Mouse (Mus musculus) embryonic facial prominence, embryonic 11.5 days (tissue): Measurements from ENCODE around the gene Mob3b. TPM values are rescaled to one million over a fixed set of nuclear protein-coding genes. Genes with fewer than 3 reads are reported as not detected.

Source experiments
- ATAC-seq: fragments of 200-750 bp; cut with Nextera tagmentation; replicated peaks from 2 replicates; pipeline ENCODE4 v1.8.0; 2017; ENCODE audit warnings: low read depth; ENCODE audit not compliant: insufficient number of reproducible peaks, low FRiP score, low TSS enrichment
- DNase-seq: peaks from one replicate; pipeline ENCODE4 v3.0.0-alpha.2; 2015; ENCODE audit warnings: low spot score
- H3K27ac ChIP-seq: fragments of 300-500 bp; sonication (generic); replicated peaks from 2 replicates; pipeline ENCODE4 v1.5.1; 2014; ENCODE audit warnings: mild to moderate bottlenecking, low read depth, low read length, control low read depth
- H3K27me3 ChIP-seq: fragments of 300-500 bp; sonication (generic); 2 replicates; pipeline ENCODE4 v1.6.1; 2014; ENCODE audit warnings: mild to moderate bottlenecking, low read length, moderate library complexity, mixed read lengths; ENCODE audit not compliant: control insufficient read depth, insufficient read depth
- H3K36me3 ChIP-seq: fragments of 300-500 bp; sonication (generic); replicated peaks from 2 replicates; pipeline ENCODE4 v1.6.1; 2014; ENCODE audit warnings: low read depth, mild to moderate bottlenecking, low read length, moderate library complexity, mixed read lengths; ENCODE audit not compliant: control insufficient read depth, insufficient read depth
- H3K4me1 ChIP-seq: fragments of 300-500 bp; sonication (generic); 2 replicates; pipeline ENCODE4 v1.6.1; 2014; ENCODE audit warnings: low read length, mixed read lengths; ENCODE audit not compliant: control insufficient read depth, insufficient read depth
- H3K4me2 ChIP-seq: fragments of 300-500 bp; sonication (generic); 2 replicates; pipeline ENCODE4 v1.6.1; 2014; ENCODE audit warnings: low read depth, mild to moderate bottlenecking, control low read depth, low read length, moderate library complexity
- H3K4me3 ChIP-seq: fragments of 300-500 bp; sonication (generic); 2 replicates; pipeline ENCODE4 v1.5.1; 2014; ENCODE audit warnings: low read depth, low read length, control low read depth
- H3K9ac ChIP-seq: fragments of 300-500 bp; sonication (generic); replicated peaks from 2 replicates; pipeline ENCODE4 v1.6.1; 2014; ENCODE audit warnings: mild to moderate bottlenecking, control low read depth, low read length
- H3K9me3 ChIP-seq: fragments of 300-500 bp; sonication (generic); replicated peaks from 2 replicates; pipeline ENCODE4 v1.6.1; 2016; ENCODE audit warnings: mild to moderate bottlenecking, low read length, inconsistent platforms, mixed read lengths; ENCODE audit not compliant: control insufficient read depth
- WGBS: fragments of 180-500 bp; shearing (Covaris S2); extraction: QIAGEN DNeasy Blood & Tissue Kit; methylation state at CpG from one replicate; pipeline ENCODE4 v1.1.7; 2014; 5-methylcytosine and 5-hydroxymethylcytosine counted together
- polyA plus RNA-seq: library from polyadenylated mRNA; unstranded; fragments of >200 nt; fragmentation: Nextera tagmentation; extraction: Ambion mirVana; gene quantifications from 2 replicates; pipeline ENCODE4 v1.2.1, GENCODE M21; 2014

Mob3b gene
- polyA plus RNA-seq, 1 experiment from 2014 or later, result 11.9 TPM

- WGBS, result 80% methylated on average over 13 of the region's 13 CpGs
- H3K4me3 ChIP-seq, result no peak overlapping the region
- no peak overlapping the region for H3K4me2 ChIP-seq
- no peak overlapping the region for H3K27ac ChIP-seq
- no peaks in the 10 kb centered on the region for H3K27me3 ChIP-seq
- no peaks in the 10 kb centered on the region for H3K9me3 ChIP-seq
- DNase-seq (no peak), ATAC-seq (no peak)
- no peaks in the 10 kb centered on the region for H3K4me1 ChIP-seq
- no peak overlapping the region for H3K9ac ChIP-seq
- H3K36me3 ChIP-seq, result no peaks in the 10 kb centered on the region
These were observed 66.0 kb downstream of the Mob3b start for GRCm38 (mm10) chr4:35091157-35091784.

- Histone ChIP-seq H3K9me3 (no peaks in the 10 kb centered on the region), H3K9ac (no peak overlapping the region), H3K4me2 (no peak overlapping the region), H3K4me3 (no peak overlapping the region), H3K27ac (no peak overlapping the region), H3K4me1 (no peaks in the 10 kb centered on the region), H3K27me3 (no peaks in the 10 kb centered on the region), H3K36me3 (no peaks in the 10 kb centered on the region)
- WGBS, result 80% methylated on average over 14 of the region's 14 CpGs
- ATAC-seq (no peak), DNase-seq (no peak)
These were observed 67.7 kb downstream of the Mob3b start for GRCm38 (mm10) chr4:35089321-35090316.

GRCm38 (mm10) chr4:35086067-35086700 lies 71.1 kb downstream of the Mob3b start:
- Histone ChIP-seq H3K4me3 (no peak overlapping the region), H3K4me2 (no peak overlapping the region), H3K27ac (no peak overlapping the region), H3K4me1 (no peaks in the 10 kb centered on the region), H3K9ac (no peak overlapping the region), H3K27me3 (no peaks in the 10 kb centered on the region), H3K9me3 (no peaks in the 10 kb centered on the region), H3K36me3 (no peaks in the 10 kb centered on the region)
- no peak for DNase-seq
- ATAC-seq, result no peak
- WGBS, result 65% methylated on average over 7 of the region's 7 CpGs

GRCm38 (mm10) chr4:35084060-35084459 lies 73.2 kb downstream of the Mob3b start:
- ATAC-seq (no peak), DNase-seq (no peak)
- Histone ChIP-seq H3K27ac (no peak overlapping the region), H3K4me2 (no peak overlapping the region), H3K36me3 (no peaks in the 10 kb centered on the region), H3K27me3 (no peaks in the 10 kb centered on the region), H3K4me1 (no peaks in the 10 kb centered on the region), H3K9me3 (no peaks in the 10 kb centered on the region), H3K4me3 (no peak overlapping the region), H3K9ac (no peak overlapping the region)
- 83% methylated on average over 8 of the region's 8 CpGs for WGBS

- DNase-seq (no peak), ATAC-seq (no peak)
- H3K36me3 ChIP-seq, result no peaks in the 10 kb centered on the region
- no peak overlapping the region for H3K9ac ChIP-seq
- no peak overlapping the region for H3K27ac ChIP-seq
- no peak overlapping the region for H3K4me2 ChIP-seq
- H3K4me3 ChIP-seq, result no peak overlapping the region
- H3K27me3 ChIP-seq, result no peaks in the 10 kb centered on the region
- 76% methylated on average over 10 of the region's 10 CpGs for WGBS
- no peaks in the 10 kb centered on the region for H3K4me1 ChIP-seq
- no peaks in the 10 kb centered on the region for H3K9me3 ChIP-seq
These were observed 74.7 kb downstream of the Mob3b start for GRCm38 (mm10) chr4:35082476-35083114.

GRCm38 (mm10) chr4:35080285-35080684 lies 77.0 kb downstream of the Mob3b start:
- Histone ChIP-seq H3K27ac (no peak overlapping the region), H3K4me1 (no peaks in the 10 kb centered on the region), H3K9me3 (no peaks in the 10 kb centered on the region), H3K27me3 (no peaks in the 10 kb centered on the region), H3K4me3 (no peak overlapping the region), H3K4me2 (no peak overlapping the region), H3K9ac (no peak overlapping the region), H3K36me3 (no peaks in the 10 kb centered on the region)
- ATAC-seq (no peak), DNase-seq (no peak)
- WGBS, result 88% methylated on average over 6 of the region's 6 CpGs

GRCm38 (mm10) chr4:35068739-35069138 lies 88.5 kb downstream of the Mob3b start:
- H3K9me3 ChIP-seq, result no peaks in the 10 kb centered on the region
- WGBS, result 40% methylated on average over 4 of the region's 4 CpGs
- no peak overlapping the region for H3K27ac ChIP-seq
- H3K36me3 ChIP-seq, result no peaks in the 10 kb centered on the region
- DNase-seq, result peak; percentile 59
- no peak for ATAC-seq
- peaks cover 3% of the 10 kb centered on the region for H3K4me1 ChIP-seq
- no peaks in the 10 kb centered on the region for H3K27me3 ChIP-seq
- no peak overlapping the region for H3K9ac ChIP-seq
- H3K4me2 ChIP-seq, result no peak overlapping the region
- no peak overlapping the region for H3K4me3 ChIP-seq
